Mouse (Mus musculus): ENCODE measurements around the gene Rhbdd3.
A peak's percentile ranks its signal among the peaks of the same experiment; 100 is the strongest.

Rhbdd3 gene

GRCm38 (mm10) chr11:5141965-5142364, 43.2 kb downstream of the Rhbdd3 start:
- Histone ChIP-seq H3K36me3 (ENCODE audit: insufficient read depth, low read length) (no peaks in the 10 kb centered on the region), H3K27me3 (ENCODE audit: insufficient read depth, low read length) (no peaks in the 10 kb centered on the region), H3K4me3 (replicated peaks; ENCODE audit: low read length) (no peak overlapping the region), H3K4me1 (replicated peaks; ENCODE audit: low read depth, low read length) (peaks cover 52% of the 10 kb centered on the region), H3K9me3 (ENCODE audit: low read length) (no peaks in the 10 kb centered on the region)
- TF ChIP-seq NANOG (IDR thresholded peaks at IDR 0.05; ENCODE audit: borderline replicate concordance, low read length) = no peak
- TF ChIP-seq CTCF (conservative IDR thresholded peaks at IDR 0.05; ENCODE audit: low read length) = no peak
- no peak for TF ChIP-seq POU5F1 (IDR thresholded peaks at IDR 0.05; ENCODE audit: borderline replicate concordance, low read length)

GRCm38 (mm10) chr11:5145600-5145999, 46.9 kb downstream of the Rhbdd3 start:
- H3K36me3 ChIP-seq (ENCODE audit: insufficient read depth, low read length) = no peaks in the 10 kb centered on the region
- peaks cover 6% of the 10 kb centered on the region for H3K9me3 ChIP-seq (ENCODE audit: low read length)
- no peak for TF ChIP-seq NANOG (IDR thresholded peaks at IDR 0.05; ENCODE audit: borderline replicate concordance, low read length)
- no peak for TF ChIP-seq CTCF (conservative IDR thresholded peaks at IDR 0.05; ENCODE audit: low read length)
- TF ChIP-seq POU5F1 (IDR thresholded peaks at IDR 0.05; ENCODE audit: borderline replicate concordance, low read length) = no peak
- H3K27me3 ChIP-seq (ENCODE audit: insufficient read depth, low read length) = peaks cover 19% of the 10 kb centered on the region
- H3K4me1 ChIP-seq (replicated peaks; ENCODE audit: low read depth, low read length) = peaks cover 33% of the 10 kb centered on the region
- no peak overlapping the region for H3K4me3 ChIP-seq (replicated peaks; ENCODE audit: low read length)

GRCm38 (mm10) chr11:5149249-5149648, 50.5 kb downstream of the Rhbdd3 start:
- H3K4me3 ChIP-seq (replicated peaks; ENCODE audit: low read length) = no peak overlapping the region
- TF ChIP-seq POU5F1 (IDR thresholded peaks at IDR 0.05; ENCODE audit: borderline replicate concordance, low read length) (no peak), NANOG (IDR thresholded peaks at IDR 0.05; ENCODE audit: borderline replicate concordance, low read length) (no peak), CTCF (conservative IDR thresholded peaks at IDR 0.05; ENCODE audit: low read length) (no peak)
- peaks cover 26% of the 10 kb centered on the region for H3K4me1 ChIP-seq (replicated peaks; ENCODE audit: low read depth, low read length)
- peaks cover 6% of the 10 kb centered on the region for H3K9me3 ChIP-seq (ENCODE audit: low read length)
- peaks cover 51% of the 10 kb centered on the region for H3K27me3 ChIP-seq (ENCODE audit: insufficient read depth, low read length)
- H3K36me3 ChIP-seq (ENCODE audit: insufficient read depth, low read length) = no peaks in the 10 kb centered on the region

DNA sequence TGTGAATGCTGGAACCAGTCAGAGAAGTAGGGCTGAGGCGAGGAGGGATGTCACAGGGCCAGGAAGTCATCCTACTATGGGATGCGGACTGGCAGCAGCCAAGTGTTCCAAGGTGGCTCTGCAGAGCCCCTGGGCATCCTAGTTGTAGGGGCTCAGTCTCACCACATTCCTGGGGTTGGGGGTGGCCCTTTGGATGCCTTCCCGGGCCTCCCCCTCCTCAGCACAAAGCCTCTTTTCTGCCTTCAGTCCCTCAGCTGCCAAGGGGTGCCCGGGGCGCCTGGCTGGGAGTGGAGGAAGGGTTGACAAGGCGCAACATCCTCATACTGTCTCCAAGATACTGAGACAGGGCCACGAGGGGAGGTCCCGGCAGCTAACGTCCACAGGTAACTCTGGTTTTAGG, 51.2 kb downstream of the Rhbdd3 start:
- Histone ChIP-seq H3K4me3 (replicated peaks; ENCODE audit: low read length) (no peak overlapping the region), H3K36me3 (ENCODE audit: insufficient read depth, low read length) (no peaks in the 10 kb centered on the region), H3K27me3 (ENCODE audit: insufficient read depth, low read length) (peaks cover 58% of the 10 kb centered on the region), H3K9me3 (ENCODE audit: low read length) (peaks cover 6% of the 10 kb centered on the region), H3K4me1 (replicated peaks; ENCODE audit: low read depth, low read length) (peaks cover 24% of the 10 kb centered on the region)
- TF ChIP-seq NANOG (IDR thresholded peaks at IDR 0.05; ENCODE audit: borderline replicate concordance, low read length) = no peak
- no peak for TF ChIP-seq CTCF (conservative IDR thresholded peaks at IDR 0.05; ENCODE audit: low read length)
- no peak for TF ChIP-seq POU5F1 (IDR thresholded peaks at IDR 0.05; ENCODE audit: borderline replicate concordance, low read length)

GRCm38 (mm10) chr11:5150416-5151246, 51.9 kb downstream of the Rhbdd3 start:
- no peaks in the 10 kb centered on the region for H3K36me3 ChIP-seq (ENCODE audit: insufficient read depth, low read length)
- H3K4me3 ChIP-seq (replicated peaks; ENCODE audit: low read length) = peak overlapping the region; percentile 82; the same call in 1 of the 2 replicates
- peaks cover 23% of the 10 kb centered on the region for H3K4me1 ChIP-seq (replicated peaks; ENCODE audit: low read depth, low read length)
- H3K27me3 ChIP-seq (ENCODE audit: insufficient read depth, low read length) = peaks cover 65% of the 10 kb centered on the region
- TF ChIP-seq POU5F1 (IDR thresholded peaks at IDR 0.05; ENCODE audit: borderline replicate concordance, low read length) (no peak), NANOG (IDR thresholded peaks at IDR 0.05; ENCODE audit: borderline replicate concordance, low read length) (no peak), CTCF (conservative IDR thresholded peaks at IDR 0.05; ENCODE audit: low read length) (no peak)
- peaks cover 6% of the 10 kb centered on the region for H3K9me3 ChIP-seq (ENCODE audit: low read length)

- Histone ChIP-seq H3K9me3 (ENCODE audit: low read length) (peaks cover 6% of the 10 kb centered on the region), H3K27me3 (ENCODE audit: insufficient read depth, low read length) (peaks cover 65% of the 10 kb centered on the region), H3K4me1 (replicated peaks; ENCODE audit: low read depth, low read length) (peaks cover 19% of the 10 kb centered on the region), H3K36me3 (ENCODE audit: insufficient read depth, low read length) (no peaks in the 10 kb centered on the region), H3K4me3 (replicated peaks; ENCODE audit: low read length) (peak overlapping the region; percentile 82)
- TF ChIP-seq POU5F1 (IDR thresholded peaks at IDR 0.05; ENCODE audit: borderline replicate concordance, low read length) (no peak), CTCF (conservative IDR thresholded peaks at IDR 0.05; ENCODE audit: low read length) (no peak), NANOG (IDR thresholded peaks at IDR 0.05; ENCODE audit: borderline replicate concordance, low read length) (no peak)
Observed at GRCm38 (mm10) chr11:5151247-5151630, 52.5 kb downstream of the Rhbdd3 start.

GRCm38 (mm10) chr11:5151680-5152337, 53.1 kb downstream of the Rhbdd3 start, which contains the start of gene Emid1:
TSS of gene Emid1 (minus strand) at chr11:5152257.
- peaks cover 6% of the 10 kb centered on the region for H3K9me3 ChIP-seq (ENCODE audit: low read length)
- H3K27me3 ChIP-seq (ENCODE audit: insufficient read depth, low read length) = peaks cover 68% of the 10 kb centered on the region
- no peaks in the 10 kb centered on the region for H3K36me3 ChIP-seq (ENCODE audit: insufficient read depth, low read length)
- TF ChIP-seq POU5F1 (IDR thresholded peaks at IDR 0.05; ENCODE audit: borderline replicate concordance, low read length) (no peak), NANOG (IDR thresholded peaks at IDR 0.05; ENCODE audit: borderline replicate concordance, low read length) (no peak), CTCF (conservative IDR thresholded peaks at IDR 0.05; ENCODE audit: low read length) (no peak)
- H3K4me3 ChIP-seq (replicated peaks; ENCODE audit: low read length) = peak within 1 kb of the TSS; percentile 82
- H3K4me1 ChIP-seq (replicated peaks; ENCODE audit: low read depth, low read length) = peaks cover 19% of the 10 kb centered on the region

DNA sequence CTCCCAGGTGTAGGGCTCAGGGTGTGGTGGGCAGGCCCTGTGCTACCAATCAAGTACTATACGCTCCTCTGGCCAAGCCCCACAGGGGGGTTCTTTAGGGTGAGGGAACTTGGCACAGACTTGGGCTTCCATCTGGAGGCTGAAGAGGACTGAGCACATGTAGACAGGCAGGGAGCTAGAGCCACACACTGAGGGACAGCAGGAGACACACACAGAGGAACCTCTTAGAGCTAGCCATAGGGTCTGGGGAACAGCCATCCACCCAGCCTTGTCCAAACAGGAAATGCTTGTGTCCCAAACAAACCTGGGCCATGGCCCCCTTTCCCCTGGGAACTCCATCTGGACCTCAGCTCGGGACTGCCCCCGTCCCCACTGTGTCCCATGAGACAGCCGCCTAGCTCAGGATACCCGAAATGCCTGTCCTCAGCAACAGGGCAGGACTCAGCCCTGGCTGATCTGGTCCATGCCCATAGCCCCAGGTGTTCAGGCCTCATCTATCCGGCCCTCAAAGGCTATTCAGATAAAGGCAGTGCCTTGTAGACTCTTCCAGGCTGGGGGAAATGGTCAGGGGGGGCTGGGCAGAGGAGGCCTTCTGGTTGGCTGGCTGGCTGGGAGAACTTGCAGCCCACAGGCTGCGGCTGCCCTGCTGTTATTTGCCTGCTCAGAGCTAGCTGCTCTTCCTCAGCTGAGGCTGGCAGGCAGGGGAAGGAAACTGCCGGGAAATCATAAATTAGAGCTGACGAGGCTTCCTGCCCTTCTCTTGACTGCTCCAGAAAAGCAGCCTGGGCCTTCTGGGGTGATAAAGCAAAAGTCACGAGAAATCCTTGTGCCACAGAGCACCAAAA, 56.5 kb downstream of the Rhbdd3 start:
- peaks cover 26% of the 10 kb centered on the region for H3K4me1 ChIP-seq (replicated peaks; ENCODE audit: low read depth, low read length)
- H3K4me3 ChIP-seq (replicated peaks; ENCODE audit: low read length) = no peak overlapping the region
- no peaks in the 10 kb centered on the region for H3K9me3 ChIP-seq (ENCODE audit: low read length)
- peaks cover 79% of the 10 kb centered on the region for H3K27me3 ChIP-seq (ENCODE audit: insufficient read depth, low read length)
- TF ChIP-seq CTCF (conservative IDR thresholded peaks at IDR 0.05; ENCODE audit: low read length) = no peak
- TF ChIP-seq POU5F1 (IDR thresholded peaks at IDR 0.05; ENCODE audit: borderline replicate concordance, low read length) = no peak
- no peak for TF ChIP-seq NANOG (IDR thresholded peaks at IDR 0.05; ENCODE audit: borderline replicate concordance, low read length)
- H3K36me3 ChIP-seq (ENCODE audit: insufficient read depth, low read length) = no peaks in the 10 kb centered on the region
